Mouse (Mus musculus) monocyte, adult 5-6 weeks (primary cell): ENCODE measurements around the gene Snrpa. TPM values are rescaled to one million over a fixed set of nuclear protein-coding genes. Genes with fewer than 3 reads are reported as not detected.

ENCODE experiments used
- total RNA-seq: library from RNA; stranded (forward); fragments of 200-1000, 200-491, 200-594 nt; gene quantifications from 3 replicates; pipeline ENCODE4 v1.2.3, GENCODE M21; 2017

The Snrpa gene
- total RNA-seq, 1 experiment from 2014 or later = 29.4 TPM

Other genes with a start within 250 kb of the Snrpa start
- not detected in 3 replicates for gene Cyp2a12, start 167.2 kb downstream of the Snrpa start, total RNA-seq
- not detected in 3 replicates for gene Cyp2f2, start 76.4 kb downstream of the Snrpa start, total RNA-seq
- gene Cyp2t4, start 42.6 kb downstream of the Snrpa start, total RNA-seq = not detected in 3 replicates
- 51.9 to 73.8 TPM (median 54.0 TPM) in 3 replicates for gene Egln2, start 29.5 kb downstream of the Snrpa start, total RNA-seq
- 19.0 to 40.2 TPM (median 40.1 TPM) in 3 replicates for gene Rab4b, start 17.4 kb downstream of the Snrpa start, total RNA-seq
- not detected in 3 replicates for gene Gm21983, start 15.2 kb downstream of the Snrpa start, total RNA-seq
- 2.7 TPM in 1 of 3 replicates, not detected in the others for gene Mia, start 15.1 kb downstream of the Snrpa start, total RNA-seq
- gene BC024978, start 490 bp downstream of the Snrpa start, total RNA-seq = 0.53 to 4.7 TPM (median 1.0 TPM) in 3 replicates
- 6.7 to 9.7 TPM (median 9.1 TPM) in 3 replicates for gene Itpkc, start 32.4 kb upstream of the Snrpa start, total RNA-seq
- gene Coq8b, start 36.8 kb upstream of the Snrpa start, total RNA-seq = 7.0 to 22.6 TPM (median 19.4 TPM) in 3 replicates
- 1.2 to 2.5 TPM (median 2.1 TPM) in 3 replicates for gene Numbl, start 62.2 kb upstream of the Snrpa start, total RNA-seq
- gene Ltbp4, start 141.4 kb upstream of the Snrpa start, total RNA-seq = 0.68 TPM in 1 of 3 replicates, not detected in the others
- gene Shkbp1, start 159.7 kb upstream of the Snrpa start, total RNA-seq = 33.3 to 47.0 TPM (median 39.9 TPM) in 3 replicates
- not detected in 3 replicates for gene Gm20479, start 161.1 kb upstream of the Snrpa start, total RNA-seq